Mouse (Mus musculus): Measurements from ENCODE around the gene Rgr.

Rgr gene

DNA sequence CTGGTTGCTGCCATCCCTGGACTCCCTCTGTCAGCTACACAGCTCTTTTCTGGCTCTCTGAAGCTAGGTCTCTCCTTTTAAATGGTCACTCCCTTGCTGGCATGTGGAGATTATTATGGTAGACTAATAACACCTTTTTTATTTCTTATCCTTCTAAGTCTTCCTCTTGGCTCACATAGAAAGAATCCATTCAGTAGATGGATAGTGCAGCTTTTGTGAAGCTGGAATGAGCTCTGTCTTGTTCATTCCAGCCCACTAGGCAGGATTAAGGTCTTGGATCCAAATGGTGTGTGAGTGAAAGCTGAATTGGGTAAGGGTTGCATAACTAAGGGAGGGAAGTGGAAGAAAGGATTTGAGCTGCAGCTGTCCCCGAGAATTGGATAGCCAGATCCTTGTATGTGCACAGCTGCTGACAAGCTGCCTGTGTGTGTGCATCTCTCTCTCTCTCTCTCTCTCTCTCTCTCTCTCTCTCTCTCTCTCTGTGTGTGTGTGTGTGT lies at the start of gene Rgr:
Gene Rgr (minus strand): TSS at position 51 of the 497 bp plus-strand sequence.
- H3K36me3 ChIP-seq (ENCODE audit: control insufficient read depth, insufficient read depth, low read length, poor library complexity, severe bottlenecking) = no peaks in the 10 kb centered on the region
- DNase-seq (ENCODE audit: low read depth, low spot score) = no peak
- no peaks in the 10 kb centered on the region for H3K27me3 ChIP-seq (ENCODE audit: control insufficient read depth, insufficient read depth, low read length, poor library complexity, severe bottlenecking)

DNA sequence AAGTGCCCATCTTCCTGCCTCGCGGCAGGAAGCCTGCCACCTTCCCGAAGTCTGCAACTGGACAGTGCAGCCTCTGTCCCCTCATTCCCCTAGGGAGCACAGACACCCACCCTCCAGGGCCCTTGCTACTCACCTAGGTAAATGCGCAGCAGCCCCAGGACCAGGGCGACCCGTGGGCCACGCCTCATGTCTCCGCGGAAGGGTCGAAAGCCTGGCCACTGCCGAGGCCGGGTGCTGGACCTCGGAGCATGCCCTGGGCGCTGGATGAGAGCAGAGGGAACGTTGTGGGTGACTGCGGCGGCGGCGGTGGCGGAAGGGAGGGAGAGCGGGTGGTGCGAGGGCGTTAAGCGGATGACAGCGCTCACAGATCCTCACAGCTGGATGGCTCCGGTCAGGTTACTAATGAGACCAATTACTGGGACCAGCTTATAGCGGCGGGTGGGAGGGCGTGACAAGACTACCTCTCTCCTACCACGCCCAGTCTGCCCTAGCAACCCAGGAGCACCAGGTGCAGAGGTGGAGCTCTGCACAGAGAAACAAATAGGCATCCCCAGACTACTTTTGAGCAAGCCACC lies 49.3 kb upstream of the Rgr start, which contains the start of gene Cdhr1:
Gene Cdhr1 (minus strand): TSS at position 392 of the 575 bp plus-strand sequence.
- no peak for DNase-seq (ENCODE audit: low read depth, low spot score)
- H3K36me3 ChIP-seq (ENCODE audit: control insufficient read depth, insufficient read depth, low read length, poor library complexity, severe bottlenecking) = no peaks in the 10 kb centered on the region

DNA sequence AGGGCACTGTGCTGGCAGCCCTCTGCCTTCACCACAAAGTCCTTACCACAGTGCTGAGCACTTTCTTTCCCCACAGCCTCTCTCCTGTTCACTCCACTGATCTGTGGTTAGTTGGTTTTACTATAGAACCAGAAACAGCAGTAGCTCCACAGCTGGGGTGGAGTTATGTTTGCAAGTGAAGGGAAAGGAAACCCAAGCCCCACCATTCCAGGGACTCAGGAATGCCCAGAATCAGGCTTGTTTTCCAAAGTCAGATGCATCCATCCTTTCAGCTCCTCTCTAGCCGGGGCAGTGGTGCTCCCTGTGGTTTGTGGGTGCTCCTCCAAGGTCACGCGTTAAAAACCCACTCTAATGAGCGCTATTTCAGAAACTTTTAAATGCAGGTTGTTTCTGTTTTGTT lies 46.8 kb upstream of the Rgr start:
- Histone ChIP-seq H3K36me3 (ENCODE audit: control insufficient read depth, insufficient read depth, low read length, poor library complexity, severe bottlenecking) (no peaks in the 10 kb centered on the region), H3K27me3 (ENCODE audit: control insufficient read depth, insufficient read depth, low read length, poor library complexity, severe bottlenecking) (no peaks in the 10 kb centered on the region)
- no peak for DNase-seq (ENCODE audit: low read depth, low spot score)

More for the DNA sequence above, 49.3 kb upstream of the Rgr start, which contains the start of gene Cdhr1:
- no peaks in the 10 kb centered on the region for H3K27me3 ChIP-seq (ENCODE audit: control insufficient read depth, insufficient read depth, low read length, poor library complexity, severe bottlenecking)

GRCm38 (mm10) chr14:37094436-37094835 lies 45.7 kb upstream of the Rgr start:
- no peak for DNase-seq (ENCODE audit: low read depth, low spot score)
- no peaks in the 10 kb centered on the region for H3K36me3 ChIP-seq (ENCODE audit: control insufficient read depth, insufficient read depth, low read length, poor library complexity, severe bottlenecking)
- no peaks in the 10 kb centered on the region for H3K27me3 ChIP-seq (ENCODE audit: control insufficient read depth, insufficient read depth, low read length, poor library complexity, severe bottlenecking)

DNA sequence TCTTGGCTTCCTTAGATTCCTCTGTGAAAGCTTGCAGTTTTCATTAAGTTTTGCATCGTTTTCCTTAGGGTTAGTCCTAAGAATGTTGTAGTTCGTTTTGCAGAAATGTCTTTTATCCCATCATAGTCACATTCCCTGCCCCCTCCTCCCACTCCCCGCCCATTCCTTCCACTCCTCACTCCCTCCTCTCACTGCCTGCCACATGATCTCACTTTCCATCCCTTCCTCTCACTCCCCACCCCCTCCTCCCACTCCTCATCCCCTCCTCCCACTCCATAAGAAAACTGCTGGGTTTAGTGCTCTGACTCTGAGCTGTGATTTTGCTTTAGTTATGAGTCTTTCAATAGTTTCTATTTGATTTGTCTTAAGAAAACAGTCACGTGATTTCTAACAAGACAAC lies 35.0 kb upstream of the Rgr start:
- no peak for DNase-seq (ENCODE audit: low read depth, low spot score)
- H3K36me3 ChIP-seq (ENCODE audit: control insufficient read depth, insufficient read depth, low read length, poor library complexity, severe bottlenecking) = no peaks in the 10 kb centered on the region

DNA sequence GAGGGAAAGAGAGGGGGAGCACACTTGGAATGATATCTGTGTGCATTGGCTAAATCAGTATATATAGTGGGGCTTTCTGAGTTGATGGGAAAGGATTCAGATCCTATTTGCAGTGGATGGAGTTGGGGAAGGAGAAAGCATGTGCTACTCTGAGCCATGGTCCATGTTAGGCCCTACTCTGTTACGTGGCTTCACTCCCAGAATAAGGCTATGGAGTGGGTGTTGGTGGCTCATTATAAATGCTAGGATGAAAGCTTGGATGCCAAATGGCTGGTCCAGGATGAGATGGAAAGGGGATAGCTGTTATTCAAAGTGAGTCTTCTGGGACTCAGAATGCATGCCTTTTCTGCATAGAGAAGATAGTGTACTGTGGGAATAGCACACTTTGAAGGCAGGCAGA lies 32.0 kb upstream of the Rgr start:
- no peak for DNase-seq (ENCODE audit: low read depth, low spot score)
- H3K36me3 ChIP-seq (ENCODE audit: control insufficient read depth, insufficient read depth, low read length, poor library complexity, severe bottlenecking) = no peaks in the 10 kb centered on the region
- H3K27me3 ChIP-seq (ENCODE audit: control insufficient read depth, insufficient read depth, low read length, poor library complexity, severe bottlenecking) = no peaks in the 10 kb centered on the region

More for the DNA sequence above, 35.0 kb upstream of the Rgr start:
- H3K27me3 ChIP-seq (ENCODE audit: control insufficient read depth, insufficient read depth, low read length, poor library complexity, severe bottlenecking) = no peaks in the 10 kb centered on the region

DNA sequence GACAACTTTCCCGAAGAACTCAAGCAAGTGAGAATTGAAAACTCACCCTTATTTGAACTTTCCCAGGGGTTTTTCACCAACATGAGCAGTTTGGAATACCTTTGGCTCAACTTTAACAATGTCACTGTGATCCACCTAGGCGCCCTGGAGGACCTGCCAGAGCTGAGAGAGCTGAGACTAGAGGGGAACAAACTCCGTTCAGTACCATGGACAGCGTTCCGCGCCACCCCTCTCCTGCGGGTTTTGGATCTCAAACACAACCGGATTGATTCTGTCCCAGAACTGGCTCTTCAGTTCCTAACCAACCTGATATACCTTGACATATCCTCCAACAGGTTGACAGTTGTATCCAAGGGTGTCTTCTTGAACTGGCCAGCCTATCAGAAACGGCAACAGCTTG lies 19.8 kb upstream of the Rgr start:
- H3K27me3 ChIP-seq (ENCODE audit: control insufficient read depth, insufficient read depth, low read length, poor library complexity, severe bottlenecking) = no peaks in the 10 kb centered on the region
- DNase-seq (ENCODE audit: low read depth, low spot score) = peak; percentile 1
- no peaks in the 10 kb centered on the region for H3K36me3 ChIP-seq (ENCODE audit: control insufficient read depth, insufficient read depth, low read length, poor library complexity, severe bottlenecking)

DNA sequence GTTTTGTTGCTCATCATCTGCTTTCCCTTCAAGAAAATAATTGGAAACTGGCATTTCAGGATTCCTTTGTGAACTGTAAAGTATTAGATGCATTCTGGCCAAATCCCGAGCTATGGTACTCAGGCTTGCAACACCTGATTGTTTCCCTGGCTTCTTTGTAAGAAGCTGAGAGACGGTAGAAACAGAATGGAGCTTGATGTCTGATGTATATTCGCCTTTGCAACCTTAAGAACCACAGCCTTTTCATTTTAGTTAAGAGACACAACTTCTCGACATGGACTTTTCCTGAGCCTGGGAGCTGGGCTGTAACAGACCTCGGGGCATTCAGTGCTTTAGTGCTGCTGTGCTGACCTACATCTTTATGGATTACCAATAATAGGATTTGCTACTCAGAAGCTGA lies 18.9 kb upstream of the Rgr start, which contains the start of gene Lrit2:
Gene Lrit2 (plus strand): TSS at position 301 of the 400 bp plus-strand sequence.
- DNase-seq (ENCODE audit: low read depth, low spot score) = no peak
- Histone ChIP-seq H3K36me3 (ENCODE audit: control insufficient read depth, insufficient read depth, low read length, poor library complexity, severe bottlenecking) (no peaks in the 10 kb centered on the region), H3K27me3 (ENCODE audit: control insufficient read depth, insufficient read depth, low read length, poor library complexity, severe bottlenecking) (no peaks in the 10 kb centered on the region)

GRCm38 (mm10) chr14:37066636-37067035 lies 17.9 kb upstream of the Rgr start:
- DNase-seq (ENCODE audit: low read depth, low spot score) = no peak
- no peaks in the 10 kb centered on the region for H3K36me3 ChIP-seq (ENCODE audit: control insufficient read depth, insufficient read depth, low read length, poor library complexity, severe bottlenecking)
- no peaks in the 10 kb centered on the region for H3K27me3 ChIP-seq (ENCODE audit: control insufficient read depth, insufficient read depth, low read length, poor library complexity, severe bottlenecking)

GRCm38 (mm10) chr14:37064849-37065248 lies 16.1 kb upstream of the Rgr start:
- H3K36me3 ChIP-seq (ENCODE audit: control insufficient read depth, insufficient read depth, low read length, poor library complexity, severe bottlenecking) = no peaks in the 10 kb centered on the region
- no peaks in the 10 kb centered on the region for H3K27me3 ChIP-seq (ENCODE audit: control insufficient read depth, insufficient read depth, low read length, poor library complexity, severe bottlenecking)
- DNase-seq (ENCODE audit: low read depth, low spot score) = no peak

- no peaks in the 10 kb centered on the region for H3K27me3 ChIP-seq (ENCODE audit: control insufficient read depth, insufficient read depth, low read length, poor library complexity, severe bottlenecking)
- no peaks in the 10 kb centered on the region for H3K36me3 ChIP-seq (ENCODE audit: control insufficient read depth, insufficient read depth, low read length, poor library complexity, severe bottlenecking)
- DNase-seq (ENCODE audit: low read depth, low spot score) = no peak
Measured at GRCm38 (mm10) chr14:37034432-37034831, 14.3 kb downstream of the Rgr start.

- no peaks in the 10 kb centered on the region for H3K27me3 ChIP-seq (ENCODE audit: control insufficient read depth, insufficient read depth, low read length, poor library complexity, severe bottlenecking)
- peak; percentile 68 for DNase-seq (ENCODE audit: low read depth, low spot score)
- H3K36me3 ChIP-seq (ENCODE audit: control insufficient read depth, insufficient read depth, low read length, poor library complexity, severe bottlenecking) = no peaks in the 10 kb centered on the region
Measured at GRCm38 (mm10) chr14:37033241-37033640, 15.5 kb downstream of the Rgr start.

DNA sequence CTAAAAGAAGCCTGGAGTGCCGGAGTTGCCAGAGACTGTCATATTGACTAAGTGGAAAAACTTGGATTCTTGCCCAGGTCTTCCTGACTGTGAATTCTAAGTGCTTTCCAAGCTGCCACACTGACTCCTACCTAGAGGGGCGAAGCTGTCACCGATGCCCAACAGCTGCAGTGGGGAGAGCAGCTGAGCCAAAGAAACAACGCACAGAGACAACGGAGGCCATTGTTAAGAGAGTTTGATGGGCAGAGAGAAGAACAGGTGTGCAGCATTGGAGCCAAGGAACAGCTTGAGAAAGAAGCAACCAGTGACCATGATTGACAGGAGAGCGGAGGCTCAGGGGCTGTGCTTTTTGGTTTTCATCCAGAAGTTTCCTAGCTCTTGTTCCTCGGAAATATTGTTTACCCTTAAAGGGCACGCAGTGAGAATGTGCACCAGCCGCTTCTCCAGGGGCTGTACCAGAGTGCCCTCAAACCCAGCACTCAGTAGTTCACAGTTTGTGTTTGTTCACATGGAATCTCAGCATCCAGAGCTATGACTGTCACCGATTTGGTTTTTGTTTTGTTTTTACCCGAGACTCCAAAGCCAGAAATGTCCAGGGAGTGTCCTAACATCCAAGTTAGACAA lies 16.2 kb downstream of the Rgr start:
- no peaks in the 10 kb centered on the region for H3K36me3 ChIP-seq (ENCODE audit: control insufficient read depth, insufficient read depth, low read length, poor library complexity, severe bottlenecking)
- no peak for DNase-seq (ENCODE audit: low read depth, low spot score)
- no peaks in the 10 kb centered on the region for H3K27me3 ChIP-seq (ENCODE audit: control insufficient read depth, insufficient read depth, low read length, poor library complexity, severe bottlenecking)

GRCm38 (mm10) chr14:37028555-37028954 lies 20.2 kb downstream of the Rgr start:
- no peak for DNase-seq (ENCODE audit: low read depth, low spot score)
- Histone ChIP-seq H3K36me3 (ENCODE audit: control insufficient read depth, insufficient read depth, low read length, poor library complexity, severe bottlenecking) (no peaks in the 10 kb centered on the region), H3K27me3 (ENCODE audit: control insufficient read depth, insufficient read depth, low read length, poor library complexity, severe bottlenecking) (no peaks in the 10 kb centered on the region)

- DNase-seq (ENCODE audit: low read depth, low spot score) = no peak
- no peaks in the 10 kb centered on the region for H3K36me3 ChIP-seq (ENCODE audit: control insufficient read depth, insufficient read depth, low read length, poor library complexity, severe bottlenecking)
- H3K27me3 ChIP-seq (ENCODE audit: control insufficient read depth, insufficient read depth, low read length, poor library complexity, severe bottlenecking) = no peaks in the 10 kb centered on the region
Measured at GRCm38 (mm10) chr14:37027951-37028350, 20.8 kb downstream of the Rgr start.
